Mouse (Mus musculus) small intestine, adult 2 months (tissue): ENCODE data around the gene Thy1. TPM values are rescaled to one million over a fixed set of nuclear protein-coding genes. Genes with fewer than 3 reads are reported as not detected.

Experiments
- H3K27ac ChIP-seq: fragments of 200-500 bp; 2 replicates; pipeline ENCODE4 v1.5.1; 2012; ENCODE audit warnings: low read depth, low read length, control low read depth, inconsistent platforms; ENCODE audit not compliant: insufficient read depth
- H3K27me3 ChIP-seq: fragments of 200-500 bp; 2 replicates; pipeline ENCODE4 v1.6.1; 2012; ENCODE audit warnings: mild to moderate bottlenecking, moderate library complexity, low read length, inconsistent platforms; ENCODE audit not compliant: control insufficient read depth, insufficient read depth
- H3K36me3 ChIP-seq: fragments of 200-500 bp; 2 replicates; pipeline ENCODE4 v1.6.1; 2012; ENCODE audit warnings: mild to moderate bottlenecking, low read length, control low read depth, inconsistent platforms; ENCODE audit not compliant: control insufficient read depth, insufficient read depth
- H3K4me1 ChIP-seq: fragments of 200-500 bp; 2 replicates; pipeline ENCODE4 v1.6.1; 2012; ENCODE audit warnings: low read length, inconsistent platforms, mixed read lengths; ENCODE audit not compliant: control insufficient read depth, insufficient read depth, insufficient read length
- H3K4me3 ChIP-seq: fragments of 200-500 bp; 2 replicates; pipeline ENCODE4 v1.5.1; 2012; ENCODE audit warnings: low read depth, mild to moderate bottlenecking, control low read depth, inconsistent platforms, low read length, moderate library complexity
- CTCF ChIP-seq: fragments of 200-500 bp; IDR thresholded peaks from 2 replicates; pipeline ENCODE4 v1.5.1; 2012; ENCODE audit warnings: low read depth, mild to moderate bottlenecking, control low read depth, inconsistent platforms, low read length, moderate library complexity, mixed read lengths; ENCODE audit not compliant: insufficient replicate concordance, insufficient read length; ENCODE audit errors: extremely low read depth
- POLR2A ChIP-seq: fragments of 200-500 bp; IDR thresholded peaks from 2 replicates; pipeline ENCODE4 v1.6.1; 2012; ENCODE audit warnings: low read depth, mild to moderate bottlenecking, control low read depth, inconsistent platforms, low read length, moderate library complexity
- WGBS: fragments of 180-500 bp; shearing (Covaris S2); methylation state at CpG from one replicate; pipeline ENCODE4 v1.1.7; 2018; 5-methylcytosine and 5-hydroxymethylcytosine counted together
- polyA plus RNA-seq: library from polyadenylated mRNA; depleted of rRNA; stranded (reverse); fragments of >200 nt; gene quantifications from 2 replicates; pipeline ENCODE4 v1.2.3, GENCODE M21; 2012

Gene Thy1
- polyA plus RNA-seq, 1 experiment: 20.7 TPM

- Histone ChIP-seq H3K36me3 (no peaks in the 10 kb centered on the region), H3K4me3 (no peak overlapping the region), H3K27ac (no peak overlapping the region), H3K4me1 (no peaks in the 10 kb centered on the region), H3K27me3 (no peaks in the 10 kb centered on the region)
- 83% methylated on average over 3 of the region's 3 CpGs for WGBS
- no peak for TF ChIP-seq POLR2A
- TF ChIP-seq CTCF: no peak
These were observed 32.3 kb upstream of the Thy1 start for GRCm38 (mm10) chr9:44010900-44011299.

- TF ChIP-seq POLR2A (no peak), CTCF (no peak)
- 33% methylated on average over 5 of the region's 5 CpGs for WGBS
- no peak overlapping the region for H3K27ac ChIP-seq
These were observed 31.5 kb upstream of the Thy1 start for GRCm38 (mm10) chr9:44011668-44012067.

GRCm38 (mm10) chr9:44012164-44012563 is 31.0 kb upstream of the Thy1 start:
- no peak overlapping the region for H3K4me3 ChIP-seq
- no peaks in the 10 kb centered on the region for H3K4me1 ChIP-seq
- no peaks in the 10 kb centered on the region for H3K36me3 ChIP-seq
- no peaks in the 10 kb centered on the region for H3K27me3 ChIP-seq
- no peak overlapping the region for H3K27ac ChIP-seq
- WGBS: 45% methylated on average over 6 of the region's 6 CpGs
- no peak for TF ChIP-seq CTCF
- TF ChIP-seq POLR2A: no peak

More at GRCm38 (mm10) chr9:44011668-44012067, 31.5 kb upstream of the Thy1 start:
- Histone ChIP-seq H3K4me3 (no peak overlapping the region), H3K36me3 (no peaks in the 10 kb centered on the region), H3K27me3 (no peaks in the 10 kb centered on the region), H3K4me1 (no peaks in the 10 kb centered on the region)

- WGBS: 39% methylated on average over 8 of the region's 8 CpGs
- H3K27ac ChIP-seq: no peak overlapping the region
These were observed 30.4 kb upstream of the Thy1 start for GRCm38 (mm10) chr9:44012761-44013301.

GRCm38 (mm10) chr9:44013781-44014180 is 29.4 kb upstream of the Thy1 start:
- no peaks in the 10 kb centered on the region for H3K4me1 ChIP-seq
- no peaks in the 10 kb centered on the region for H3K36me3 ChIP-seq
- H3K27ac ChIP-seq: no peak overlapping the region
- H3K4me3 ChIP-seq: no peak overlapping the region
- no peaks in the 10 kb centered on the region for H3K27me3 ChIP-seq
- 74% methylated on average over 6 of the region's 6 CpGs for WGBS
- TF ChIP-seq CTCF: no peak
- TF ChIP-seq POLR2A: no peak

More at GRCm38 (mm10) chr9:44012761-44013301, 30.4 kb upstream of the Thy1 start:
- Histone ChIP-seq H3K36me3 (no peaks in the 10 kb centered on the region), H3K27me3 (no peaks in the 10 kb centered on the region), H3K4me1 (no peaks in the 10 kb centered on the region), H3K4me3 (no peak overlapping the region)
- TF ChIP-seq POLR2A (no peak), CTCF (no peak)

GRCm38 (mm10) chr9:44016304-44016703 is 26.9 kb upstream of the Thy1 start:
- Histone ChIP-seq H3K4me1 (no peaks in the 10 kb centered on the region), H3K27me3 (no peaks in the 10 kb centered on the region), H3K27ac (no peak overlapping the region), H3K36me3 (no peaks in the 10 kb centered on the region), H3K4me3 (no peak overlapping the region)
- TF ChIP-seq POLR2A (no peak), CTCF (no peak)
- WGBS: 64% methylated on average over 5 of the region's 5 CpGs

- TF ChIP-seq CTCF: no peak
- TF ChIP-seq POLR2A: no peak
- Histone ChIP-seq H3K4me3 (no peak overlapping the region), H3K27ac (no peak overlapping the region)
These were observed 25.3 kb upstream of the Thy1 start for GRCm38 (mm10) chr9:44017846-44018245.

GRCm38 (mm10) chr9:44020001-44020400 is 23.2 kb upstream of the Thy1 start:
- WGBS: 67% methylated on average over 7 of the region's 7 CpGs
- Histone ChIP-seq H3K27me3 (no peaks in the 10 kb centered on the region), H3K4me1 (no peaks in the 10 kb centered on the region), H3K27ac (no peak overlapping the region), H3K4me3 (no peak overlapping the region), H3K36me3 (no peaks in the 10 kb centered on the region)
- TF ChIP-seq POLR2A (no peak), CTCF (no peak)

More at GRCm38 (mm10) chr9:44017846-44018245, 25.3 kb upstream of the Thy1 start:
- WGBS: 73% methylated on average over 5 of the region's 5 CpGs
- Histone ChIP-seq H3K27me3 (no peaks in the 10 kb centered on the region), H3K36me3 (no peaks in the 10 kb centered on the region), H3K4me1 (no peaks in the 10 kb centered on the region)
